Mouse (Mus musculus): ENCODE results near the gene Wdr47.

- no peak for TF ChIP-seq POLR2A (IDR thresholded peaks at IDR 0.05; ENCODE audit: borderline replicate concordance, control insufficient read depth, low read depth, low read length)
- no peak for TF ChIP-seq CTCF (IDR thresholded peaks at IDR 0.05; ENCODE audit: control insufficient read depth, insufficient read depth, low read length)
Observed at GRCm38 (mm10) chr3:108689015-108689441, 97.9 kb downstream of the Wdr47 start.

Measured in bone marrow, adult 2 months (tissue).